Mouse (Mus musculus) spleen, postnatal 36 days (tissue): ENCODE results near the gene Lrp11.

ENCODE experiments used
- DNase-seq, 2 experiments: peaks; one replicate each; pipeline ENCODE4 v3.0.0; 2022; ENCODE audit warnings: low spot score in 2 of 2, mixed read lengths in 1 of 2

The Lrp11 gene

GRCm38 (mm10) chr10:7623861-7624518 is 34.4 kb downstream of the Lrp11 start:
- DNase-seq = no peak

- DNase-seq = no peak
These were observed 39.5 kb downstream of the Lrp11 start for GRCm38 (mm10) chr10:7629092-7629491.

DNA sequence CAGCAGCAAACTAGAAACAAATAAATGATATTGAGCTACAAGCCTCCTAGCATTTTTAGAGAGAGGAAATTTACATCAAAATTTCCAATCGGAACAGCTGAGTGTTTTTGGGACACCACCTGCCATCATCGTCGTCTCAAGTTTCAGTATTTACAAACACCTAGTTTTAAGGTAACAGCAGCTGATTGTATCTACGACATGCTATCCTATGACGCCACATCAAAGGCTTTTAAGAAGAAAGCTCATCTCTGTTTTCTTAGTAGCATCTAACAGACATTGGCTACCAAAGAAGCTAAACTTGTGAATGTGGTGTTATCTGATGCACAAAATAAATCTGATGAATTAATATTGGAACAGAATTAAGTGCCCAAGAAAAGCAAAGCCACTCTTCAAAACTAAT is 40.7 kb downstream of the Lrp11 start:
- no peak for DNase-seq

DNA sequence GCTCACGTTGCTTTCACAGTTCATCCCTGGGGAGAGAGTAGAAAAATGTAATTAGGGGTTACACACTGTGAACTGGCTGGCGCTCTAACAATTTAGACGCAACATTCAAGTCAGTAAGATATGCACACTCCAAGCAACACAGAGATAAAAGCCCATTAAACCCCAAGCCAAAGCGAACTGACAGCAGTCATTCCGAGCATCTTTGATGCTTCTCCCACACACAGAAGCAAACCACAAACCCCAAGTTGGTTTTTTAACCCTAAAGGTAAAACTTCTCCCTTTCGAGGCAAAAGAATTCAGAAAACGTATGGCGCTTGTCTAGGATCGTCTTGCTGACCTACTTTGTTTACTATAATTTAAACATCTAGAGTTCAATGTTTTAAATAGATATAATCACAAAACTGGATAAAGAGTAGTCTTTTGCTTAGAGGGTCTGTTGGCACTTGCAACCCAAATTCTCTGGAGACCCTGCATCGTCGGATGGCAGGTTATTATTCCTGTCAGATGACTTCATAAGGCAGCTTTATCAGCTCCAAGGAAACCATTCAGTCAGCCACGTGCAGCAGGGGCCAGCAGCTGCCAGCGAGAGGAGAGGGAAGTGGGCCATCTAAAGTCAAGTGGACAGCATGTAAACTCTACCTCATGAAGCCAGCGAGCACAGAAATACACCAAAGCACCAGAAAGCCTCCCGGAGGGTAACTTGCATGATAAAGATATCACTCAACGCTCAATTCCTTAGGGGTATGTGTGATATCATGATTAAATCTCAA is 41.5 kb downstream of the Lrp11 start:
- no peak for DNase-seq

GRCm38 (mm10) chr10:7640366-7640765 is 50.8 kb downstream of the Lrp11 start:
- no peak for DNase-seq

DNA sequence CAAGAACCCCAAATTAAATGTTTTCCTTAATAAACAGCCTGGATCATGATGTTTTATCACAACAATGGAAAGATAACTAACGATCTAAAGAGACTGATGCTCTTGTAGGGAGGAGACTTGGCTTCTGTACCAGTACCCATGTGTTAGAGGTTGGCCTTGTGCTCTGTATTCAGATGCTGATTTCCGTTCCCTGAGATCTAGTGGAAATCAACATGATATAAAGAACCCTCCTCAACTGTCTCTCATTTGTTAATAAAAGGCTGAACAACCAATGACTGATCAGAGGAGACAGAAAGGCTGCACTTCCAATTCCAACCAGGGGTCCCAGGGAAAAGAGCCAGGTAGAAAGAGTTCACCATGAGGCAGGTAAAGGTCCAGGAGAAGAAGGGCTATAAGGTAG is 56.3 kb downstream of the Lrp11 start:
- DNase-seq = no peak

GRCm38 (mm10) chr10:7649059-7649458 is 59.5 kb downstream of the Lrp11 start:
- no peak for DNase-seq

GRCm38 (mm10) chr10:7651057-7651456 is 61.5 kb downstream of the Lrp11 start:
- no peak for DNase-seq

DNA sequence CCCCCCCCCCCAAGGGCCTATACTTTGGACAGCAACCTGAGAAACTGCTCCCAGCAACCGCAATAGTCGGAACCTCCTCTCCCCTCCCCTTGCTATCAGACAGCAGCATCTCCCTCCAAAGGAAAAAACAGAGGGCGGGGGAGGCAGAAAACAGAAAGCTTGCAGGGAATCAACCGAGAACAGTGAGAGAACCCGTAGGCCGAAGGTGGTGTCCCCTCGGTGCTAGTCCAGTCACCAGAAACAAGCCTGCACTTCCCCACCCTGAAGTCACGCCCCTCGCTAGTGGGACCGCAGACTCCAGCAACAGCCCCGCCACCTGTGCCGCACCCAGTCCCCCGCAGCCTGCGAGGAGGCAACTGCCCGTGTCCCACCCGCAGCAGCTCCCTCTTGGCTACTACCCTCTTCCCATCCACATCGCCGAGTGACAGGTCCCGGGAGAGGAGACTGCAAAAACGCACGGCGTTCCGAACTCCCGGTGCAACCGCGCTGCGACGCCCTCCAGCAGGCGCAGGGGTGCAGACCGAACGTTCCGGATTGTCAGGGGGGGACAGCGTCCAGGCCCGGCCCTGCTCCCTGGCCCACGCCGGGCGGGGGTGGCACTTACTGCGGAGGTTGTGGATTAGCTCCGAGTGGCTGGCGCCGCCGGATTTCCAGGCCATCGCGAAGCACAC is 73.0 kb downstream of the Lrp11 start:
- peak; percentile 77 to 78 for DNase-seq

DNA sequence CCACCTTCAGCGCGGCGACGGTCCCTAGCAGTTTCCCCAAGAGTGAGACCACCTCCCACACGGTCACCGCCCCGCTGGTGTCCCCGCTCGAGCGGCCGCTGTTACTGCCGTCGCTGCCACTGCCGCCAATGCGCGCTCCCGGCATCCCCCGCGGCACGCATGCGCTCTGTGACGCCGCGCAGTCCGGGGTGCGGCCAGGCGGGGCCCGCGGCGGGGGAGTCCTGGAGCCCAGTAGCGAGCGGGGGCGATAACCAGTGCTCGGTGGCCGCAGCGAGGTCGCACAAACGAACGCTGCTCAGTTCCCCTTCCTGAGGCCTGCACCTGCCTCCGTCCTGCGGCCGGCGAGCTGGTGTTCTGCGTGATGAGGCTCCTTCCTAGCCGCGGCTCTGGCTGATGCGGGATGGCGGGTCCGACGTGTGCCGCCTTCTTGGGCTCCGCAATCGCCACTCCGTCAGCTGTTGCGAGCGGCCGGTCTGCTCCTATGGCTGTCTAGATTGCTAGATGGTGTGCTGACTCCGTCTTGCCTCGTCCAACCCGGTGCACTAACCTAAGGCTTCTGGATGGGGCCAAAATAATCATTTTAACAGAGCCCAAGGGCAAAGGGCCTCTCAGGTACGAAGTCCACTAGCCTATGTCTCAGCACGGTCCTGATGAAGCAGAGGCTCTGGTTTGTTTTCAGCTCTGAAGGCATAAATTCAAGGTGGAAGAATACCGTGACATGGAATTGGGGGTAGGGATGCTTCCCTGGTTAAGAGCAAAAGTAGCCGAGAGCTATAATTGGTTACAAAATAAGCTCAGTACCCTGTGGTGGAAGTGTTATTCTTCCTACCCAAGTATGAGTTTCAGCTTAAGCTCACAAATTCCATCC is 73.8 kb downstream of the Lrp11 start:
- peak; percentile 93 for DNase-seq

- peak in 1 of 2 experiments; percentile 5 for DNase-seq
These were observed 74.5 kb downstream of the Lrp11 start for GRCm38 (mm10) chr10:7664027-7664526.

GRCm38 (mm10) chr10:7664889-7665288 is 75.3 kb downstream of the Lrp11 start:
- DNase-seq = no peak

DNA sequence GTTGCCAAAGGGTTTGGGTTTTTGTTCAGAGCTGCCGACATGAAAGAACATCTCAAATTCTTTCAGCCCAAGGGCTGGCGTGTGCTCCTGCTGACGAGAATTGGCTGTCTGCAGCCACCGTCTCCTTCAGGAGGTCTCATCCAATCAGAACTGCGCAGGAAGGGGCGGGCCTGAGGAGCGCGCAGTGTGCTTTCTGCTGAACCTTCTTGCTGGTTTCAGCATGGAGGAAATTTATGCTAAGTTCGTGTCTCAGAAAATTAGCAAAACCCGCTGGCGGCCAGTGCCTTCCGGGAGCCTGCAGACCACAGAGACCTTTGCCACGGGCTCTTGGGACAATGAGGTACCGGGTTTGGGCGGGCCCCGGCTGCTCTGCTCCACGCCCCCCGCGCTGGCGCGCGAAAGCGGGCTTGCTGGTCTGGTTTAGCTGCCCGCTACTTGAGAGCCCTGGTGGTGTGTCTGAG is 77.8 kb downstream of the Lrp11 start, which contains the start of gene Nup43:
Nup43 (plus strand) TSS at position 162 of the 461 bp plus-strand sequence.
- peak; percentile 88 to 91 for DNase-seq

GRCm38 (mm10) chr10:7673673-7674072 is 84.1 kb downstream of the Lrp11 start:
- DNase-seq = peak; percentile 8 to 38
